Mouse (Mus musculus) heart, postnatal 25 days (tissue): ENCODE measurements around the gene Aass. TPM values are rescaled to one million over a fixed set of nuclear protein-coding genes. Genes with fewer than 3 reads are reported as not detected.

Experiments used
- DNase-seq: peaks from one replicate; pipeline ENCODE4 v3.0.0; 2022; ENCODE audit warnings: low spot score
- intact Hi-C: fragments of 180-260 bp; cut with DNase I; formaldehyde crosslinking; loops from one replicate; pipeline ENCODE4 v1.15.1; 2025
- total RNA-seq, 2 experiments: library from RNA; stranded (reverse); gene quantifications; 2 replicates each; pipeline ENCODE4 v1.2.3; 2021

The Aass gene
- total RNA-seq, 2 experiments from 2014 or later, result 0.13 to 0.17 TPM

GRCm38 (mm10) chr6:23078273-23078672 is 54.5 kb downstream of the Aass start:
- no peak for DNase-seq
- intact Hi-C loops, result no loop called here

GRCm38 (mm10) chr6:23076060-23076459 is 56.7 kb downstream of the Aass start:
- no peak for DNase-seq
- intact Hi-C loops, result no loop called here

GRCm38 (mm10) chr6:23055734-23056133 is 77.1 kb downstream of the Aass start:
- intact Hi-C loops, result no loop called here
- no peak for DNase-seq

DNA sequence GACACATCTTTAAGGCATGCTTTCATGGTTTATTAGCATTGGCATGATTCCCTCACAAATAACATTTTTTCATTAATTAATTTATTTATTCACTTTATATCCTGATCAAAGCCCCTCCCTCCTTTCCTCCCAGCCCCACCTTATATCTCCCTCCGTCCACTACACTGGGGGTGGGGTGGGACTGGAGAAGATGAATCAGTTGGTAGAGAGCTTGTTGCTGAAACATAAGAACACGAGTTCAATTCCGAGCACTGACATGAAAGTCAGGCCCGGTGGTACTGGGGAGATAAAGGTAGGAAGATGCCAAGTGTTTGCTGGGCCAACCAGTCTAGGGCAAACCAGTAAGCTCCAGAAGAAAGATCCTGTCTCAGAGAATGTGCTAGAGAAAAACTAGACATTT is 84.0 kb downstream of the Aass start:
- no peak for DNase-seq
- intact Hi-C loops, result no loop called here

GRCm38 (mm10) chr6:23028251-23028650 is 104.5 kb downstream of the Aass start:
- DNase-seq, result no peak
- intact Hi-C loops, result no loop called here

Other genes with a start within 250 kb of the Aass start
- not detected for gene Fezf1, start 115.4 kb upstream of the Aass start, total RNA-seq